Mouse (Mus musculus) liver, adult 2 months (tissue): ENCODE measurements around the gene Mtmr4. TPM values are rescaled to one million over a fixed set of nuclear protein-coding genes. Genes with fewer than 3 reads are reported as not detected.

Source experiments
- DNase-seq: peaks from one replicate; pipeline ENCODE4 v3.0.0-alpha.2; 2011; ENCODE audit warnings: low read depth, low spot score; ENCODE audit errors: extremely low read depth
- H3K27ac ChIP-seq: fragments of 200-500 bp; replicated peaks from 2 replicates; pipeline ENCODE4 v1.5.1; 2012; ENCODE audit warnings: low read depth, mild to moderate bottlenecking, control low read depth, inconsistent platforms, low read length; ENCODE audit not compliant: insufficient read depth
- H3K27me3 ChIP-seq: fragments of 200-500 bp; 2 replicates; pipeline ENCODE4 v1.6.1; 2012; ENCODE audit warnings: mild to moderate bottlenecking, moderate library complexity, low read length, inconsistent platforms; ENCODE audit not compliant: control insufficient read depth, insufficient read depth
- H3K36me3 ChIP-seq: fragments of 200-500 bp; 2 replicates; pipeline ENCODE4 v1.6.1; 2012; ENCODE audit warnings: low read length, inconsistent platforms; ENCODE audit not compliant: control insufficient read depth, insufficient read depth
- H3K4me1 ChIP-seq: fragments of 200-500 bp; 2 replicates; pipeline ENCODE4 v1.6.1; 2011; ENCODE audit warnings: low read length; ENCODE audit not compliant: control insufficient read depth, insufficient read depth
- H3K4me3 ChIP-seq: fragments of 200-500 bp; 2 replicates; pipeline ENCODE4 v1.5.1; 2011; ENCODE audit warnings: low read depth, mild to moderate bottlenecking, control low read depth, low read length, moderate library complexity; ENCODE audit not compliant: insufficient read depth
- H3K79me2 ChIP-seq: fragments of 200-500 bp; 2 replicates; pipeline ENCODE4 v1.6.1; 2012; ENCODE audit warnings: inconsistent platforms, mild to moderate bottlenecking, low read length, moderate library complexity; ENCODE audit not compliant: control insufficient read depth, insufficient read depth
- H3K9ac ChIP-seq: fragments of 200-500 bp; 2 replicates; pipeline ENCODE4 v1.6.1; 2012; ENCODE audit warnings: low read depth, mild to moderate bottlenecking, control low read depth, inconsistent platforms, low read length
- CTCF ChIP-seq: fragments of 200-500 bp; IDR thresholded peaks from 2 replicates; pipeline ENCODE4 v1.5.1; 2011; ENCODE audit warnings: low read depth, low read length, control low read depth
- POLR2A ChIP-seq: fragments of 200-500 bp; IDR thresholded peaks from 2 replicates; pipeline ENCODE4 v1.6.1; 2011; ENCODE audit warnings: low read length, control low read depth; ENCODE audit not compliant: insufficient read depth; ENCODE audit errors: extremely low read depth
- WGBS: fragments of 180-500 bp; shearing (Covaris S2); methylation state at CpG from one replicate; pipeline ENCODE4 v1.1.7; 2018; 5-methylcytosine and 5-hydroxymethylcytosine counted together
- polyA plus RNA-seq: library from polyadenylated mRNA; depleted of rRNA; stranded (reverse); fragments of >200 nt; gene quantifications from 2 replicates; pipeline ENCODE4 v1.2.3, GENCODE M21; 2012
- total RNA-seq: library from RNA; depleted of rRNA; stranded (reverse); fragments of >200 nt; gene quantifications from 2 replicates; pipeline ENCODE4 v1.2.3, GENCODE M21; 2014

Mtmr4 gene
- total and polyA plus RNA-seq, 2 experiments = 13.4 to 18.1 TPM

DNA sequence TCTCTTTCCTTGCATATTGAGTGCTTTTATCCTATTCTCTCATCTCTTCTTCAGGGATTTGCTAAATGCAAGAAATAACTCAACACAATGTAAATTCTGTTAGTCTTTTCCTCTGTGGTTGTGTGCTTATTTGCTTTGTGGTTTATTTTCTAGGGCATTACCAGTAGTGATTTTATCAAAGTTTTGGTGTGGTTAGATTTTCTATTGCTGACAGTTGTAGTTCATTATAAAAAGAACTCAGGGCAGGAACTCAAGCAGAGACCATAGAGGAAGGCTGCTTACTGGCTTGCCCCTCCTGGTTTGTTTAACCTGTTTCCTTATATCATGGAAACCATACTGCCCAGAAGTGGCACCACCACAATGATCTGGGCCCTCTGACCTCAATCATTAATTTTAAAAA lies 50.9 kb downstream of the Mtmr4 start:
- Histone ChIP-seq H3K4me3 (no peak overlapping the region), H3K27me3 (no peaks in the 10 kb centered on the region), H3K27ac (no peak overlapping the region), H3K4me1 (peaks cover 2% of the 10 kb centered on the region; the same call in 1 of the 2 replicates), H3K79me2 (no peaks in the 10 kb centered on the region), H3K36me3 (no peaks in the 10 kb centered on the region), H3K9ac (no peak overlapping the region)
- no peak for DNase-seq
- TF ChIP-seq CTCF (no peak), POLR2A (no peak)

GRCm38 (mm10) chr11:87654693-87655092 lies 62.7 kb downstream of the Mtmr4 start:
- Histone ChIP-seq H3K9ac (no peak overlapping the region), H3K4me3 (no peak overlapping the region), H3K79me2 (no peaks in the 10 kb centered on the region), H3K4me1 (no peaks in the 10 kb centered on the region), H3K27ac (no peak overlapping the region), H3K36me3 (no peaks in the 10 kb centered on the region), H3K27me3 (no peaks in the 10 kb centered on the region)
- no peak for TF ChIP-seq POLR2A
- no peak for TF ChIP-seq CTCF
- no peak for DNase-seq
- WGBS = 53% methylated on average over 5 of the region's 5 CpGs

- 76% methylated on average over 7 of the region's 7 CpGs for WGBS
- H3K9ac ChIP-seq = no peak overlapping the region
- TF ChIP-seq POLR2A = no peak
- no peak for TF ChIP-seq CTCF
These were observed 67.3 kb downstream of the Mtmr4 start for GRCm38 (mm10) chr11:87659216-87659615.

DNA sequence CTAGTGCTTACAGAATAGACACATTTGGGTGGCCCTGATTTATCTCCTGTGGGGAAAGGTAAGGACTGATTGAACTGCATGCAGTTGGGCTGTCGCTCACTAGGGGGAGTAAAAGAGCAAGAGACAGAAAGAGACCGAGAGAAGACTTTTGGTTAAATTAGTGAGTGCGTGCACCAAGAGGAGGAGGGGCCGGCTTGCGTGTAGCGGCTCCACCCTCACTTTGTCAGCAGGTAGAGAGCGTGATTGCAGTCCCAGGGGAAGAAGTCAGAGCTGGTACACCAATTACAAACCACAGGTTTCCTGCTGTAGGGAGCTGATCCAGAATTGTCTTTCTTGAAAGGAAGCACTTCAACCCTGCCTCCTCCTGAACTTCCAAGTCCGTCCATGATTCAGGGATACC lies 70.4 kb downstream of the Mtmr4 start, which contains the start of gene Rnf43:
Gene Rnf43 (plus strand): TSS at position 316 of the 400 bp plus-strand sequence.
- peak within 1 kb of the TSS; percentile 66 for H3K4me3 ChIP-seq
- H3K27ac ChIP-seq = peak within 1 kb of the TSS; percentile 73
- under 1% methylated on average over 8 of the region's 8 CpGs for WGBS
- peak; percentile 52 for TF ChIP-seq CTCF
- TF ChIP-seq POLR2A = 0 out of 2 replicates have a peak, but pooled peaks have one; percentile 47
- DNase-seq = peak; percentile 94
- H3K9ac ChIP-seq = peak within 1 kb of the TSS; percentile 82
- no peaks in the 10 kb centered on the region for H3K36me3 ChIP-seq
- no peaks in the 10 kb centered on the region for H3K27me3 ChIP-seq
- peaks cover 5% of the 10 kb centered on the region; the same call in 1 of the 2 replicates for H3K79me2 ChIP-seq
- H3K4me1 ChIP-seq = 0 out of 2 replicates have a peak, but pooled peaks cover 2% of the 10 kb centered on the region

More at GRCm38 (mm10) chr11:87659216-87659615, 67.3 kb downstream of the Mtmr4 start:
- no peak overlapping the region for H3K4me3 ChIP-seq
- H3K4me1 ChIP-seq = no peaks in the 10 kb centered on the region
- no peaks in the 10 kb centered on the region for H3K36me3 ChIP-seq
- H3K27me3 ChIP-seq = no peaks in the 10 kb centered on the region
- DNase-seq = no peak
- H3K79me2 ChIP-seq = 0 out of 2 replicates have a peak, but pooled peaks cover under 1% of the 10 kb centered on the region
- H3K27ac ChIP-seq = no peak overlapping the region

DNA sequence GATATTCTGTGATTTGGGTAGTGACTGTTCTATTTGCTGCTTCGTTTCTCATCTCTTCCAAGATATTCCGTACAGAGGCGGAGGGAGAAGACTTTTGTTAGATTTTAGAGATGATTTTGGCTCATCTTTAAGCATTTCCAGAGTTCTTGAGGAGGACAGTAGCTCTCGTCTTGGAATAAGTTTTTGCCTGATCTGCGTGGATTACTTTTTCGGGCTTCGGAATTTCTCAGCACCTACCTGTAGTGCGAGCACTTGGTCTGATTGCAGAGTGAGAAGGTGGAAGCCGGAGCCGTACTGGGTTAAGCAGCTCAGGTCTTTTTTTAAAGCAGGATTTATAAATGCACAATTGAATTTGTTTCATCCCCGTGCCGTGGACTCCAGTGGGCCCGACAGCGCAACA lies 70.9 kb downstream of the Mtmr4 start:
- 0 out of 2 replicates have a peak, but pooled peaks cover 2% of the 10 kb centered on the region for H3K4me1 ChIP-seq
- peaks cover 5% of the 10 kb centered on the region; the same call in 1 of the 2 replicates for H3K79me2 ChIP-seq
- DNase-seq = no peak
- 9% methylated on average over 14 of the region's 14 CpGs for WGBS
- peak overlapping the region; percentile 73 for H3K27ac ChIP-seq
- no peaks in the 10 kb centered on the region for H3K27me3 ChIP-seq
- H3K4me3 ChIP-seq = peak overlapping the region; percentile 66
- TF ChIP-seq POLR2A (no peak), CTCF (no peak)
- no peaks in the 10 kb centered on the region for H3K36me3 ChIP-seq
- H3K9ac ChIP-seq = peak overlapping the region; percentile 82

GRCm38 (mm10) chr11:87663948-87664347 lies 72.0 kb downstream of the Mtmr4 start:
- Histone ChIP-seq H3K9ac (peak overlapping the region; percentile 70), H3K4me3 (peak overlapping the region; percentile 66), H3K4me1 (0 out of 2 replicates have a peak, but pooled peaks cover 2% of the 10 kb centered on the region), H3K27ac (peak overlapping the region; percentile 59), H3K27me3 (no peaks in the 10 kb centered on the region), H3K36me3 (no peaks in the 10 kb centered on the region), H3K79me2 (peaks cover 5% of the 10 kb centered on the region; the same call in 1 of the 2 replicates)
- DNase-seq = peak; percentile 55
- WGBS = 21% methylated on average over 6 of the region's 6 CpGs
- no peak for TF ChIP-seq CTCF
- no peak for TF ChIP-seq POLR2A
